Mouse (Mus musculus): ENCODE measurements at regions not wholly inside any gene's neighbourhood (a gene's known extent, or its start where the extent isn't known, plus 50 kb on each side); places are given as distances from the start of the nearest gene placed in this dataset.

DNA sequence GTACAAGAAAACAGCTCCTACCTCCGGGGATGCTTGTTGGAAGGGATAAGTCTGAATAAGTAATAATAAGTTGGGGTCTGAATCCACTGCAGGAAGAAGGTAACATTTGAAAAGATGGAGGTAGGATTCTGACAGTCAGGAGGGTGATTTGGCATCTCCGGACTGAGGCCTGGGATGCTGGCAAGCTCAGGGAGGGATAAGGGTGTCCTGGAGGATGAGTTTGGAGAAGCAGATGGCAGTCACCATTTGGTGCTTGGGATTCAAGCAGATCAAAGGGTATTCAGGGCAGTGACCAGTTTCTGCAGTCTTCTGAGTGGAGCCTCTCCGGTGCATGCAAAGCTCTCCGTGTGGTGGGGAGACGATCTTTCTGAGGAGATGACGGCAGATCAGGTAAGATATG is 62.9 kb upstream of the Gm2310 start:
- no peak for ATAC-seq (ENCODE audit: low TSS enrichment)

DNA sequence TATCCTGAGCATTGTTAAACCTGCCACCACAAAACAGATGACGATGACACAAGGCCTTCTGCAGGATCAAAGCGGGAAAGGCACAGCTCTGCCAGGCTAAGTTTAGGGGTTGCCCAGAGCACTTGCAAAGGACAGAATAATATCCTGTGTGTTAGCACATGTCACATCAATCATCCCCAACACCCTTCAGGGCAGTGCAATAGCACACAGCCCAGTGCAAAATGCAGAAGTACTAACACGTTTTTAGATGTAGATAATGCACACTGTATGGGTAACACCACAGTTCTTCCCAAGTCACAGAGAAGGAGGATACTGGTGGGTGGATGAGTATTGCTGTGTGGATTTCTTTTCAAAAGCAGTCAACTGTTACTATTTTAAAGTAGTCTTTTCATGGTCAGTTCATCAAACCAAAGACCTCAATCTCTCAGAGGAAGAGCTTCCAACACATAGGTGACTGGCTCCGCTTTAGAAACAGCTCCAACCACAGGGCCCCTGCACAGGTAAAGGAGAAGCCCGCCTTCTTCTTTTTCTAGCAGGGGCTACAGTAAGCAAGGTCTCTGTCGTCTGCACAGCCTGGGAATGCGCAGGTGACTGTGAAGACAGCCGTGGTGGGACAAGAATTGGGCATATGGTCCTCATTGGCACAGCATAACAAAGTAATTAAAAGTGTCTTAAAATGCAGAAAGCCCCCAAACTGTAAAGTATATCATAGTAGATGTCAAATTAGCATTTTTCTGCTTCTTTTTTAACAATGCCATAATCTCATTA is 61.6 kb upstream of the Gm2310 start:
- no peak for ATAC-seq (ENCODE audit: low TSS enrichment)

DNA sequence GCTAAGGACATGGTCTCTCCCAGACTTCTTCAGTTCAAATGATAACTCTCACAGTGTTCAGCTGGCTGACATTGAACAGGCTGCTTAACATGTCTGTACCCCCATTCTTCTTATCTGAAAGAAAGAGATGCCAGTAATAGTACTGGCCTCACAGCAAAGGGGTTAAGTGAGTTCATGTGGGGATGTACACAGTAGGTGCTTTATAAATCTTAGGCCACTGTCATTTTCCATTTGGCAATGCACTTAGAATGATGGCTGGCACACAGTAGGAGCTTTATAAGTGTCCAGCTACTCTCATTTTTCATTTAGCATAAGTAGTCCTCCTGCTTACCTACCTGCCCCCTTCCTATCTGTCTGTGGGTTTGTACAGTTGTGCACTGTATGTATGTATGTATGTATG is 60.3 kb upstream of the Gm2310 start:
- no peak for ATAC-seq (ENCODE audit: low TSS enrichment)

- peak; percentile 87 for ATAC-seq (ENCODE audit: low TSS enrichment)
Measured at GRCm38 (mm10) chr15:8577480-8577881, 57.7 kb upstream of the Gm2310 start.

DNA sequence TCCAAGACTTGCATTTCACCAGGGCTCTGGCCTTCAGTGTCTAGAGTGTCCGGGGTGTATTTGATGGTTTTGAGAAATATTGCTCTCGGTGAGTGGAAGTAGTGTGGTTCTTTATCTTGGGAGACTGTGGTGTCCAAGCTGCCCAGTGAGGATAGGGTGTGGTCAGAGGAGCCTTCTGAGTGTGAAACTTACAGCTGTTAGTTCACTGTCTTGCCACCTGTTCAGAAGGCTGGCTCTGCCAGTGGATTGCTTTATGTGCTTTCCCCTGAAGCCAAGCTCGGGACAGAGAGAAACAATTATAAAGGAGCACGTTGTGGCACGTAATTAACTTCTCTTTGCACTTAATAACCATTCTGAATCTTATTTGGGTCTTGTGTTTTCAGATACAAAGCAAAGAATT is 57.2 kb upstream of the Gm2310 start:
- ATAC-seq (ENCODE audit: low TSS enrichment) = no peak

DNA sequence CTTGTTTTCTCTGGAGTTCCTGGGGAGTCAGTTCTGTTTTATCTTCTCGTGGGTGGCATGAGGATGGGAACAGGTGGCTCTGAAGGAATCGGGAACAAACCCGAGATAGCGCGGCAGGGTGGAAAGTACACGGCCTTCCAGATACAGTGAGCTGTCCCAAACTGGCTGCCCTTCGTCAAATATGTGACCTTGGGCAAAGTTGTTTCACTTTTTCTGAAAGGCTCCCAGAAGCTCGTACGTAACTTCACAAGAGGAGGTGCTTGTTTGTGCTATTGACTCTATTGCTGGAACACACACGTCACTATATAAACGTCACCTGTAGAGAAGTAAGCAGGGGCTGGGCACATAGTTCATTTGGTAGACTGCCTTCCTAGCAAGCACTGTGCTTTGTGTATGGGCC is 49.9 kb upstream of the Gm2310 start:
- no peak for ATAC-seq (ENCODE audit: low TSS enrichment)
